Mouse (Mus musculus) small intestine, adult 2 months (tissue): ENCODE measurements around the gene Gan. TPM values are rescaled to one million over a fixed set of nuclear protein-coding genes. Genes with fewer than 3 reads are reported as not detected.
A peak's percentile ranks its signal among the peaks of the same experiment; 100 is the strongest.

Source experiments
- H3K27ac ChIP-seq: fragments of 200-500 bp; 2 replicates; pipeline ENCODE4 v1.5.1; 2012; ENCODE audit warnings: low read depth, low read length, control low read depth, inconsistent platforms; ENCODE audit not compliant: insufficient read depth
- H3K27me3 ChIP-seq: fragments of 200-500 bp; 2 replicates; pipeline ENCODE4 v1.6.1; 2012; ENCODE audit warnings: mild to moderate bottlenecking, moderate library complexity, low read length, inconsistent platforms; ENCODE audit not compliant: control insufficient read depth, insufficient read depth
- H3K36me3 ChIP-seq: fragments of 200-500 bp; 2 replicates; pipeline ENCODE4 v1.6.1; 2012; ENCODE audit warnings: mild to moderate bottlenecking, low read length, control low read depth, inconsistent platforms; ENCODE audit not compliant: control insufficient read depth, insufficient read depth
- H3K4me1 ChIP-seq: fragments of 200-500 bp; 2 replicates; pipeline ENCODE4 v1.6.1; 2012; ENCODE audit warnings: low read length, inconsistent platforms, mixed read lengths; ENCODE audit not compliant: control insufficient read depth, insufficient read depth, insufficient read length
- H3K4me3 ChIP-seq: fragments of 200-500 bp; 2 replicates; pipeline ENCODE4 v1.5.1; 2012; ENCODE audit warnings: low read depth, mild to moderate bottlenecking, control low read depth, inconsistent platforms, low read length, moderate library complexity
- CTCF ChIP-seq: fragments of 200-500 bp; IDR thresholded peaks from 2 replicates; pipeline ENCODE4 v1.5.1; 2012; ENCODE audit warnings: low read depth, mild to moderate bottlenecking, control low read depth, inconsistent platforms, low read length, moderate library complexity, mixed read lengths; ENCODE audit not compliant: insufficient replicate concordance, insufficient read length; ENCODE audit errors: extremely low read depth
- POLR2A ChIP-seq: fragments of 200-500 bp; IDR thresholded peaks from 2 replicates; pipeline ENCODE4 v1.6.1; 2012; ENCODE audit warnings: low read depth, mild to moderate bottlenecking, control low read depth, inconsistent platforms, low read length, moderate library complexity
- WGBS: fragments of 180-500 bp; shearing (Covaris S2); methylation state at CpG from one replicate; pipeline ENCODE4 v1.1.7; 2018; 5-methylcytosine and 5-hydroxymethylcytosine counted together
- polyA plus RNA-seq: library from polyadenylated mRNA; depleted of rRNA; stranded (reverse); fragments of >200 nt; gene quantifications from 2 replicates; pipeline ENCODE4 v1.2.3, GENCODE M21; 2012

Gene Gan
- polyA plus RNA-seq, 1 experiment: 4.6 TPM

- Histone ChIP-seq H3K4me1 (no peaks in the 10 kb centered on the region), H3K27ac (no peak overlapping the region), H3K27me3 (no peaks in the 10 kb centered on the region), H3K36me3 (peaks cover 43% of the 10 kb centered on the region), H3K4me3 (no peak overlapping the region)
- 85% methylated on average over 7 of the region's 7 CpGs for WGBS
- TF ChIP-seq POLR2A: no peak
- TF ChIP-seq CTCF: no peak
These were observed 48.7 kb downstream of the Gan start for GRCm38 (mm10) chr8:117206636-117207035.

GRCm38 (mm10) chr8:117209150-117209549 lies 51.2 kb downstream of the Gan start:
- H3K27ac ChIP-seq: no peak overlapping the region
- no peak overlapping the region for H3K4me3 ChIP-seq
- TF ChIP-seq POLR2A (no peak), CTCF (no peak)
- no peaks in the 10 kb centered on the region for H3K27me3 ChIP-seq
- 83% methylated on average over 12 of the region's 12 CpGs for WGBS
- H3K36me3 ChIP-seq: peaks cover 29% of the 10 kb centered on the region
- H3K4me1 ChIP-seq: no peaks in the 10 kb centered on the region

DNA sequence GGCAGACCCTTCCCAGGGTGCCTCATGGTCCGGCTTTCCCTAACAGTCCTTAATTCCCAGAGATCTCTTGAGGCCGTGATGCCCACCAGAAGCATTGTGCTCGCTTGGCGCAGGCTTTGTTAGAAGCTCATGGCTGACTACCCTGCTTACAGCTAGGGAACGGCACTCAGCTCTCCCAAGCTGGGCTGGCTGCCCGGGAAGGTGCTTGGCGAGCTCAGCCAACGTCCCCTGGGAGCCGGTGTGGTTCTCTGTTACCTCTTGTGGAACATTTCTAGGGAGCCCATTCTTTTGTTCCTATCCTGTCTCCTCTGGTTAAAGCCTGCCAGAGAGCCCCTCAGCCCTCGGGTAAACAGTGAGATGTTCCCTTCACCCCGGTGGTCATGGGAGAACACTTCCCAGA lies 54.2 kb downstream of the Gan start:
- 83% methylated on average over 11 of the region's 11 CpGs for WGBS
- H3K27me3 ChIP-seq: no peaks in the 10 kb centered on the region
- H3K36me3 ChIP-seq: peaks cover 16% of the 10 kb centered on the region
- no peak overlapping the region for H3K4me3 ChIP-seq
- H3K4me1 ChIP-seq: no peaks in the 10 kb centered on the region
- H3K27ac ChIP-seq: no peak overlapping the region
- no peak for TF ChIP-seq CTCF
- no peak for TF ChIP-seq POLR2A

DNA sequence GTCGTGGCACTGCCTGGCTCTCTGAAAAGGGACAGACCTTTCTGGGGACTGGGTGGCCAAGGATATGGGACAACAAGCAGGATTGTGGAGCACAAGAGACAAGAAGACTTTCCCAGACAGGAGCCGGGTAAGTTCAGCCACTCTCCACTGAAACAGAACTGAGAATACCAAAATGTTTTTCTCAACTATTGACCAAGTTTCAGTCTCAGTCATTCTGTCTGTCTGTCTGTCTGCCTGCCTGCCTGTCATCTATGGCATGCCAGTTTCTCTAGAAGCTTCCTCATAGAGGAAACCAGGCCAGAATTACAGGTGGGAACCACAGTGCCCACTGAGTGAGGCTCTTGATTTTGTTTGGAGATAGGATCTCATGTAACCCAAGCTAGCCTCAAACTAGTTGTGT lies 59.8 kb downstream of the Gan start:
- no peak for TF ChIP-seq CTCF
- TF ChIP-seq POLR2A: no peak
- no peaks in the 10 kb centered on the region for H3K4me1 ChIP-seq
- H3K27ac ChIP-seq: no peak overlapping the region
- no peak overlapping the region for H3K4me3 ChIP-seq
- no peaks in the 10 kb centered on the region for H3K27me3 ChIP-seq
- peaks cover 1% of the 10 kb centered on the region for H3K36me3 ChIP-seq
- 92% methylated on average over 2 of the region's 2 CpGs for WGBS

DNA sequence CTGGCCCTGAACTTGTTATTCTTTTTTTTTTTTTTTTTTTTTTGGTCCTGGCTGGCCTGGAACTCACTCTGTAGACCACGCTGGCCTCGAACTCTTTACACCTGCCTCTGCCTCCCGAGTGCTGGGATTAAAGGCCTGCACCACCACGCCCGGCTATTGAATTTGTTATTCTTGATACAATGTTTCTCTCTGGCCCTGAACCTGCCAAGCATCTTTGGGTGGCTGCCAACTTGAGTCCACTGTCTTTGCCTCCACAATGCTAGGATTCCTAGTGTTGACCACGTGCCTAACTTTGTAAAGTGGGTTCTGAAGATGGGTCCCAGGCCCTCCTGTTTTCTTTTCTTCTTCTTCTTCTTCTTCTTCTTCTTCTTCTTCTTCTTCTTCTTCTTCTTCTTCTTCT lies 64.5 kb downstream of the Gan start:
- TF ChIP-seq CTCF (no peak), POLR2A (no peak)
- WGBS: 35% methylated on average over 6 of the region's 6 CpGs

GRCm38 (mm10) chr8:117224630-117225029 lies 66.7 kb downstream of the Gan start:
- Histone ChIP-seq H3K4me1 (peaks cover 4% of the 10 kb centered on the region; the same call in 1 of the 2 replicates), H3K4me3 (peak overlapping the region; percentile 50), H3K36me3 (no peaks in the 10 kb centered on the region), H3K27ac (peak overlapping the region; percentile 28; the same call in 1 of the 2 replicates), H3K27me3 (no peaks in the 10 kb centered on the region)
- TF ChIP-seq CTCF: peak; percentile 97; the same call in 1 of the 2 replicates
- TF ChIP-seq POLR2A: no peak
- WGBS: 4% methylated on average over 9 of the region's 9 CpGs

More for the DNA sequence above, 64.5 kb downstream of the Gan start:
- Histone ChIP-seq H3K36me3 (no peaks in the 10 kb centered on the region), H3K27ac (no peak overlapping the region), H3K4me3 (no peak overlapping the region), H3K4me1 (peaks cover 4% of the 10 kb centered on the region; the same call in 1 of the 2 replicates), H3K27me3 (no peaks in the 10 kb centered on the region)

DNA sequence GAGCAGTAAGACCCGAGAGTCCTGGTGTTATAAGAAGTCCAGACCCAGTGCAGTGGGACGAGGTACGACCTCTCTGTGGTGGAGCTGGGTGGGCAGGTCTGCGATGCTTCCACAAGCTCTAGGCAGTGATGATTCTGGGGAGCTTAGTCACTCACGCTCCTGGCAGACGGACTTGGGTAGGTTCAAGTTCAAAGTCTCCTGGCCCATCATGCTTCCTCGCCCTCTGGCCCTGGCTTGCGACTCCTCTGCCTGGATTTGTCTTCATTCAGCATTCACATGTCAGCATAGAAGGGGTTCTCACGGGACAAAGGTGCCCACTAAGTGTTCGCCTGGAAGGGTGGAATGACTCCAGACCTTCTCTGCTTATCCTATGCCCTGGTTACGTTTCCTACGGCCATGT lies 68.4 kb downstream of the Gan start:
- Histone ChIP-seq H3K27me3 (no peaks in the 10 kb centered on the region), H3K4me1 (peaks cover 4% of the 10 kb centered on the region; the same call in 1 of the 2 replicates), H3K36me3 (no peaks in the 10 kb centered on the region), H3K27ac (no peak overlapping the region), H3K4me3 (no peak overlapping the region)
- TF ChIP-seq POLR2A: no peak
- TF ChIP-seq CTCF: no peak
- WGBS: 76% methylated on average over 12 of the region's 12 CpGs

GRCm38 (mm10) chr8:117227339-117227738 lies 69.4 kb downstream of the Gan start:
- TF ChIP-seq POLR2A: no peak
- no peak for TF ChIP-seq CTCF
- H3K4me1 ChIP-seq: peaks cover 4% of the 10 kb centered on the region; the same call in 1 of the 2 replicates
- no peaks in the 10 kb centered on the region for H3K36me3 ChIP-seq
- no peak overlapping the region for H3K27ac ChIP-seq
- H3K4me3 ChIP-seq: no peak overlapping the region
- 73% methylated on average over 2 of the region's 2 CpGs for WGBS
- no peaks in the 10 kb centered on the region for H3K27me3 ChIP-seq
